ENCODE assay signal across 8 mouse cellular contexts in genomic region chr16:34262731-34263460, GRCm38 (mm10).
A peak's percentile ranks its signal among the peaks of the same experiment; 100 is the strongest.
DNase-seq lines count a peak whose midpoint lies in the region; ATAC-seq and TF ChIP-seq lines count a peak whose summit lies in the region.

No protein-coding gene starts in this region.

- no peak overlapping the region; the same call in 1 of the 2 replicates for H3K27ac ChIP-seq in embryonic facial prominence, embryonic 13.5 days
- peak overlapping the region; percentile 52 for H3K27ac ChIP-seq in heart, postnatal 0 days (ENCODE audit: low read depth)

- H3K9ac ChIP-seq in embryonic facial prominence, embryonic 13.5 days: peak overlapping the region; percentile 46; the same call in 1 of the 2 replicates
- H3K9ac ChIP-seq in heart, postnatal 0 days (replicated peaks; ENCODE audit: low read depth, low read length): peak overlapping the region; percentile 56

- no peak for TF ChIP-seq CTCF in heart, postnatal 0 days (IDR thresholded peaks at IDR 0.05; ENCODE audit: low read depth)

- ATAC-seq in embryonic facial prominence, embryonic 13.5 days (ENCODE audit: insufficient number of reproducible peaks, insufficient read depth, low FRiP score, low TSS enrichment, low read depth): no peak
- ATAC-seq in heart, postnatal 0 days (ENCODE audit: insufficient read depth, low read depth): peak; percentile 69; the same call in 1 of the 2 replicates
- no peak for ATAC-seq in erythroblast, adult 5-6 weeks (replicated peaks; ENCODE audit: low FRiP score, poor library complexity, severe bottlenecking)

- no peaks in the 10 kb centered on the region for H3K9me3 ChIP-seq in embryonic facial prominence, embryonic 13.5 days
- H3K9me3 ChIP-seq in heart, postnatal 0 days (replicated peaks; ENCODE audit: control insufficient read depth, low read length): no peaks in the 10 kb centered on the region

- H3K4me1 ChIP-seq in embryonic facial prominence, embryonic 13.5 days: peaks cover 12% of the 10 kb centered on the region
- peaks cover 21% of the 10 kb centered on the region for H3K4me1 ChIP-seq in heart, postnatal 0 days (ENCODE audit: control insufficient read depth, insufficient read depth)

- TF ChIP-seq EP300 in heart, postnatal 0 days (IDR thresholded peaks at IDR 0.05; ENCODE audit: low read depth): no peak

- no peaks in the 10 kb centered on the region for H3K27me3 ChIP-seq in embryonic facial prominence, embryonic 13.5 days
- H3K27me3 ChIP-seq in heart, postnatal 0 days (ENCODE audit: control insufficient read depth, insufficient read depth, low read length): no peaks in the 10 kb centered on the region

- DNase-seq in kidney, postnatal 4 days: peak; percentile 37 to 44
- no peak for DNase-seq in kidney, postnatal 25 days
- no peak for DNase-seq in heart, postnatal 0 days (ENCODE audit: low spot score)
- DNase-seq in left cerebral cortex, postnatal 36 days (ENCODE audit: low spot score in 2 of 2): peak; percentile 78 to 87
- no peak for DNase-seq in thymus, postnatal 14 days
- no peak for DNase-seq in urinary bladder, postnatal 36 days (ENCODE audit: low spot score in 2 of 2)

- H3K4me2 ChIP-seq in embryonic facial prominence, embryonic 13.5 days: 0 out of 2 replicates have a peak overlapping the region, but pooled peaks have one; percentile 10
- peak overlapping the region; percentile 66 for H3K4me2 ChIP-seq in heart, postnatal 0 days (ENCODE audit: low read depth, low read length)

- 65% methylated on average over 22 of the region's 22 CpGs for WGBS in embryonic facial prominence, embryonic 13.5 days
- WGBS in heart, postnatal 0 days: 14% methylated on average over 22 of the region's 22 CpGs

- no peak overlapping the region for H3K4me3 ChIP-seq in embryonic facial prominence, embryonic 13.5 days
- H3K4me3 ChIP-seq in heart, postnatal 0 days (ENCODE audit: low read depth, low read length): peak overlapping the region; percentile 46

- intact Hi-C loops in left cerebral cortex, postnatal 36 days (cut with DNase I): no loop called here

- no peaks in the 10 kb centered on the region for H3K36me3 ChIP-seq in embryonic facial prominence, embryonic 13.5 days
- no peaks in the 10 kb centered on the region for H3K36me3 ChIP-seq in heart, postnatal 0 days (replicated peaks; ENCODE audit: control insufficient read depth, insufficient read depth, low read length)

Comparison
In these comparisons a context has a peak if more than half of its experiments do, and no peak if none do; other contexts are left out.
1. DNase-seq: peak in kidney, postnatal 4 days (2 of 2) and left cerebral cortex, postnatal 36 days (2 of 2); none in kidney, postnatal 25 days (0 of 2), heart, postnatal 0 days (single experiment), thymus, postnatal 14 days (single experiment) and urinary bladder, postnatal 36 days (0 of 2).